Mouse (Mus musculus) midbrain, postnatal 0 days (tissue): ENCODE results near the gene Sh2d2a. TPM values are rescaled to one million over a fixed set of nuclear protein-coding genes. Genes with fewer than 3 reads are reported as not detected.
"Not testable (repeated sequence)": the region's sequence is repeated elsewhere in the genome, so short reads cannot be mapped to it uniquely, and the experiment has no call there.

ENCODE experiments used
- ATAC-seq: fragments of 200-750 bp; cut with Nextera tagmentation; 2 replicates; pipeline ENCODE4 v1.8.0; 2017; ENCODE audit warnings: moderate number of reproducible peaks, mild to moderate bottlenecking, moderate TSS enrichment, moderate library complexity; ENCODE audit not compliant: low FRiP score
- DNase-seq: peaks from one replicate; pipeline ENCODE4 v3.0.0-alpha.2; 2015; ENCODE audit warnings: low spot score
- H3K27ac ChIP-seq: fragments of 300-500 bp; sonication (generic); 2 replicates; pipeline ENCODE4 v1.5.1; 2014; ENCODE audit warnings: low read depth, mild to moderate bottlenecking, low read length, mixed read lengths
- H3K27me3 ChIP-seq: fragments of 300-500 bp; sonication (generic); 2 replicates; pipeline ENCODE4 v1.6.1; 2014; ENCODE audit warnings: low read length, control low read depth, mixed read lengths; ENCODE audit not compliant: insufficient read depth
- H3K36me3 ChIP-seq: fragments of 300-500 bp; sonication (generic); 2 replicates; pipeline ENCODE4 v1.6.1; 2014; ENCODE audit warnings: low read length, control low read depth, mixed read lengths; ENCODE audit not compliant: insufficient read depth
- H3K4me1 ChIP-seq: fragments of 300-500 bp; sonication (generic); 2 replicates; pipeline ENCODE4 v1.6.1; 2014; ENCODE audit warnings: mild to moderate bottlenecking, control low read depth, antibody characterized with exemption, low read length, mixed read lengths; ENCODE audit not compliant: insufficient read depth
- H3K4me2 ChIP-seq: fragments of 300-500 bp; sonication (generic); 2 replicates; pipeline ENCODE4 v1.6.1; 2014; ENCODE audit warnings: low read depth, mild to moderate bottlenecking, low read length, mixed read lengths; ENCODE audit not compliant: poor library complexity, severe bottlenecking
- H3K4me3 ChIP-seq: fragments of 300-500 bp; sonication (generic); 2 replicates; pipeline ENCODE4 v1.5.1; 2014; ENCODE audit warnings: low read depth, mild to moderate bottlenecking, low read length, moderate library complexity
- H3K9ac ChIP-seq: fragments of 300-500 bp; sonication (generic); replicated peaks from 2 replicates; pipeline ENCODE4 v1.6.1; 2014; ENCODE audit warnings: mild to moderate bottlenecking, low read length, moderate library complexity, mixed read lengths; ENCODE audit not compliant: poor library complexity, severe bottlenecking
- H3K9me3 ChIP-seq: fragments of 300-500 bp; sonication (generic); 2 replicates; pipeline ENCODE4 v1.6.1; 2016; ENCODE audit warnings: low read length, control low read depth
- CTCF ChIP-seq: IDR thresholded peaks from 2 replicates; pipeline ENCODE4 v1.5.1; 2016; ENCODE audit warnings: antibody characterized with exemption, mild to moderate bottlenecking
- WGBS: fragments of 180-500 bp; shearing (Covaris S2); extraction: QIAGEN DNeasy Blood & Tissue Kit; methylation state at CpG from one replicate; pipeline ENCODE4 v1.1.7; 2014; 5-methylcytosine and 5-hydroxymethylcytosine counted together
- polyA plus RNA-seq: library from polyadenylated mRNA; unstranded; fragments of >200 nt; fragmentation: Nextera tagmentation; extraction: Ambion mirVana; gene quantifications from 2 replicates; pipeline ENCODE4 v1.2.1, GENCODE M21; 2015
- total RNA-seq: library from RNA; depleted of rRNA; stranded (reverse); fragments of >200 nt; gene quantifications from 2 replicates; pipeline ENCODE4 v1.2.3, GENCODE M21; 2014

Sh2d2a gene
- total and polyA plus RNA-seq, 2 experiments from 2014 or later: not detected

DNA sequence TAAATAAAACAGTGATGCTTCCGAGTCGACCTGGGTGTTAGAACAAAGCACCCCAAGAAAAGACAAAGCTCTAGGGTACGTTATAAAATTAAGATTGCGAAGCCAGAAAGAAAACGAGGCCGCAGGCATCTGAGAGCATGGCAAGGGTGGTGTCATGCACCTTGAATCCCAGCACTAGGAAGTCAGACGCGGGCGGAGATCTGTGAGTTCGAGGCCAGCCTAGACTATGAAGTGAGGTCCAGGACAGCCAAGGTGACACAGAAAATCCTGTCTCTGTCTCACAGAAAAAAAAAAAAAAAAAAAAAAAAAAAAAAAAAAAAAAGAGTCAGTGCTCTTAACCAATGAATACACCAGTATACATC, 39.4 kb downstream of the Sh2d2a start:
- Histone ChIP-seq H3K4me3 (peak overlapping the region; percentile 41), H3K9me3 (no peaks in the 10 kb centered on the region), H3K4me2 (peak overlapping the region; percentile 48), H3K27ac (no peak overlapping the region), H3K4me1 (peaks cover 13% of the 10 kb centered on the region), H3K9ac (peak overlapping the region; percentile 50; the same call in 1 of the 2 replicates), H3K36me3 (no peaks in the 10 kb centered on the region), H3K27me3 (no peaks in the 10 kb centered on the region)
- TF ChIP-seq CTCF: no peak
- ATAC-seq: no peak
- 10% methylated on average over 10 of the region's 10 CpGs for WGBS
- DNase-seq: no peak

DNA sequence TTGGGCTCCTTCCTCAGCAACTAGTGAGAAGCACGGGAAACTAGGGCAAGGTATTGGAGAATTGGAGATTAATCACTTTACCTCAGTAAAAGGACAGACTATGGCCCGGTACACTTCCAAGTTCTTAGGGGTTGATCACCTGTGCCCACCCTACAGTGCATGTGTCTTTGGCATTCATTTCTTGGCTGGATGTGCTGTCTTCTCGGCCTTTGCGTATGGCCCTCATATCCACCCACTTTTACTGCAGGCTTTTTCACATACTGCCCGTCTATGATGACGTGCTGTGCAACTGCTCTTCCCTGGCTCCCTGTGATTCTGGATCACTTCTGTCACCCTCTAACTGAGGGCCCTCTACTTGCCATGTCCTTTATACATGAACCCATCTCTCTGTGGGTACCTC, 39.9 kb downstream of the Sh2d2a start:
- Histone ChIP-seq H3K9me3 (no peaks in the 10 kb centered on the region), H3K27ac (no peak overlapping the region)
- no peak for DNase-seq

DNA sequence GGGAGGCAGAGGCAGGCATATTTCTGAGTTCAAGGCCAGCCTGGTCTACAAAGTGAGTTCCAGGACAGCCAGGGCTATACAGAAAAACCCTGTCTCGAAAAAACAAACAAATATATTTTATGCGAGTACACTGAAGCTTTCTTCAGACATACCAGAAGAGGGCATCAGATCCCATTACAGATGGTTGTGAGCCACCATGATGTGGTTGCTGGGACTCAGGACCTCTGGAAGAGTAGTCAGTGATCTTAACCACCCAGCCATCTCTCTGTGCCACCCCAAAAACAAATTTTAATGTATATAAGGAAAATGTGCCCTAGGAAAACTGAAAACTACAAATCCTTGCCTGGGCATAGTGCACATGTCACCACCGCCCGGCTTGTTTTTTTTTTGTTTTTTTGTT, 40.8 kb downstream of the Sh2d2a start:
- ATAC-seq, H3K27me3 ChIP-seq, H3K9ac ChIP-seq, H3K27ac ChIP-seq, DNase-seq, H3K4me3 ChIP-seq, H3K36me3 ChIP-seq, H3K4me2 ChIP-seq, H3K9me3 ChIP-seq: not testable (repeated sequence)
- WGBS: 81% methylated on average over 4 of the region's 4 CpGs
- peaks cover 13% of the 10 kb centered on the region for H3K4me1 ChIP-seq
- peak; percentile 12; the same call in 1 of the 2 replicates for TF ChIP-seq CTCF

More for the DNA sequence above, 39.9 kb downstream of the Sh2d2a start:
- peaks cover 13% of the 10 kb centered on the region for H3K4me1 ChIP-seq
- no peak overlapping the region for H3K4me3 ChIP-seq
- no peak for TF ChIP-seq CTCF
- H3K9ac ChIP-seq: no peak overlapping the region
- no peaks in the 10 kb centered on the region for H3K36me3 ChIP-seq
- H3K27me3 ChIP-seq: no peaks in the 10 kb centered on the region
- ATAC-seq: no peak
- 89% methylated on average over 6 of the region's 6 CpGs for WGBS
- H3K4me2 ChIP-seq: 0 out of 2 replicates have a peak overlapping the region, but pooled peaks have one; percentile 48

- no peaks in the 10 kb centered on the region for H3K4me1 ChIP-seq
- no peaks in the 10 kb centered on the region for H3K9me3 ChIP-seq
- DNase-seq: no peak
- H3K9ac ChIP-seq: no peak overlapping the region
- H3K4me2 ChIP-seq: no peak overlapping the region
- H3K27ac ChIP-seq: no peak overlapping the region
- ATAC-seq: no peak
- no peaks in the 10 kb centered on the region for H3K27me3 ChIP-seq
- WGBS: 46% methylated on average over 3 of the region's 3 CpGs
- no peaks in the 10 kb centered on the region for H3K36me3 ChIP-seq
- TF ChIP-seq CTCF: no peak
- H3K4me3 ChIP-seq: no peak overlapping the region
Measured at GRCm38 (mm10) chr3:87891481-87891880, 44.9 kb downstream of the Sh2d2a start.

GRCm38 (mm10) chr3:87893367-87893905, 46.9 kb downstream of the Sh2d2a start:
- Histone ChIP-seq H3K36me3 (no peaks in the 10 kb centered on the region), H3K4me2 (no peak overlapping the region), H3K9ac (no peak overlapping the region), H3K4me1 (no peaks in the 10 kb centered on the region), H3K27ac (no peak overlapping the region), H3K4me3 (no peak overlapping the region), H3K27me3 (no peaks in the 10 kb centered on the region), H3K9me3 (no peaks in the 10 kb centered on the region)
- TF ChIP-seq CTCF: no peak
- WGBS: 76% methylated on average over 3 of the region's 3 CpGs
- no peak for DNase-seq
- no peak for ATAC-seq

DNA sequence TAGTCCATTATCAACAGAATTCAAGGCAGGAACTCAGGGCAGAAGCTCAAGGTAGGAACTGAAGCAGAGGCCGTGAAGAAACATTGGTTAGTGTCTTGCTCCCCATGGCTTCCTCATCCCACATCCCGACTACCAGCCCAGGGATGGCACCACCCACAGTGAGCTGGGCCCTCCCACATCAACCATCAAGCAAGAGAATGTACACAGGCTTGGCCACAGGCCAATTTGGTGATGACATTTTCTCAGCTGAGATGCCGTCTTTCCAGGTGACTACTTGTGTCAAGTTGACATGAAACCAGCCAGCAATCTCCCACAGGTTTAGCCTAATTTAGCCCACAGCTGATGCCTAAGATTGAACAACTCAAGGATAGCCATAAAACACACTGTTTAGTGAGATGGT, 52.7 kb downstream of the Sh2d2a start:
- ATAC-seq (no peak), DNase-seq (no peak)
- no peaks in the 10 kb centered on the region for H3K4me1 ChIP-seq
- no peak for TF ChIP-seq CTCF
- no peaks in the 10 kb centered on the region for H3K9me3 ChIP-seq
- H3K9ac ChIP-seq: no peak overlapping the region
- H3K4me3 ChIP-seq: no peak overlapping the region
- 67% methylated on average over 3 of the region's 3 CpGs for WGBS
- no peaks in the 10 kb centered on the region for H3K27me3 ChIP-seq
- no peak overlapping the region for H3K4me2 ChIP-seq
- H3K27ac ChIP-seq: no peak overlapping the region
- H3K36me3 ChIP-seq: no peaks in the 10 kb centered on the region
